Mouse (Mus musculus) kidney, postnatal 0 days (tissue): ENCODE data around the gene Prr7. TPM values are rescaled to one million over a fixed set of nuclear protein-coding genes. Genes with fewer than 3 reads are reported as not detected.
A peak's percentile ranks its signal among the peaks of the same experiment; 100 is the strongest.

Source experiments
- ATAC-seq: fragments of 200-750 bp; cut with Nextera tagmentation; replicated peaks from 2 replicates; pipeline ENCODE4 v1.8.0; 2017; ENCODE audit warnings: low read depth, moderate number of reproducible peaks, moderate TSS enrichment, moderate library complexity; ENCODE audit not compliant: low FRiP score
- DNase-seq: peaks from one replicate; pipeline ENCODE4 v3.0.0-alpha.2; 2016; ENCODE audit warnings: low spot score
- H3K27ac ChIP-seq: fragments of 300-500 bp; sonication (generic); 2 replicates; pipeline ENCODE4 v1.5.1; 2014; ENCODE audit warnings: mild to moderate bottlenecking
- H3K27me3 ChIP-seq: fragments of 300-500 bp; sonication (generic); 2 replicates; pipeline ENCODE4 v1.6.1; 2014; ENCODE audit warnings: low read length, mixed read lengths; ENCODE audit not compliant: insufficient read depth
- H3K36me3 ChIP-seq: fragments of 300-500 bp; sonication (generic); 2 replicates; pipeline ENCODE4 v1.6.1; 2014; ENCODE audit warnings: low read length, mixed read lengths; ENCODE audit not compliant: insufficient read depth
- H3K4me1 ChIP-seq: fragments of 300-500 bp; sonication (generic); replicated peaks from 2 replicates; pipeline ENCODE4 v1.6.1; 2014; ENCODE audit warnings: antibody characterized with exemption, low read length, mixed read lengths; ENCODE audit not compliant: insufficient read depth
- H3K4me2 ChIP-seq: fragments of 300-500 bp; sonication (generic); 2 replicates; pipeline ENCODE4 v1.6.1; 2014; ENCODE audit warnings: mild to moderate bottlenecking, low read length, moderate library complexity, mixed read lengths
- H3K4me3 ChIP-seq: fragments of 300-500 bp; sonication (generic); replicated peaks from 2 replicates; pipeline ENCODE4 v1.5.1; 2014; ENCODE audit warnings: low read depth, low read length
- H3K9ac ChIP-seq: fragments of 300-500 bp; sonication (generic); 2 replicates; pipeline ENCODE4 v1.6.1; 2014; ENCODE audit warnings: low read depth, low read length
- H3K9me3 ChIP-seq: fragments of 300-500 bp; sonication (generic); replicated peaks from 2 replicates; pipeline ENCODE4 v1.6.1; 2016; ENCODE audit warnings: low read length, inconsistent platforms, mixed read lengths
- CTCF ChIP-seq: IDR thresholded peaks from 2 replicates; pipeline ENCODE4 v1.5.1; 2016; ENCODE audit warnings: antibody characterized with exemption, low read depth, mild to moderate bottlenecking, moderate library complexity
- WGBS: fragments of 180-500 bp; shearing (Covaris S2); extraction: QIAGEN DNeasy Blood & Tissue Kit; methylation state at CpG from one replicate; pipeline ENCODE4 v1.1.7; 2014; 5-methylcytosine and 5-hydroxymethylcytosine counted together
- polyA plus RNA-seq: library from polyadenylated mRNA; unstranded; fragments of >200 nt; fragmentation: Nextera tagmentation; extraction: Ambion mirVana; gene quantifications from 2 replicates; pipeline ENCODE4 v1.2.1, GENCODE M21; 2015

Prr7 gene
- polyA plus RNA-seq, 1 experiment from 2014 or later: 0.63 TPM

DNA sequence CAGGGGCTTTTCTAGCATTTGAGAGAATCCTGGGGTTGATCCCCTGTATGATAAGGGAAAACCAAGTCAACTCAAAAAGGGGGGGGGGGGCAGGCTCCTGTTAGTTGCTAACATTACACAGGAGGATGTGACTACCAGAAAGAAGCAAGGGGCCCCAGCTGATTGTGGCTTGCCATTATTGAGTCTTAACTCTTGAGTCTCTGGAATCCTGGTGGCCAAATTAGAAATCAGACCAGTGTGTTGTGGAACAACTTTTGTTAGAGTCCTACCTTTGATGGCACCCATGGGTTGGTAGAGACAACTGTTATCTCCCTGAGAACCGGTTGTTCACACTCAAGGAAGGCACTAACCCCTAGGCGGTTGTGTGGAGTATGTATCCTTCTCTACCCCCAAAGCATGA lies 1.1 kb upstream of the Prr7 start:
- no peak overlapping the region for H3K27ac ChIP-seq

DNA sequence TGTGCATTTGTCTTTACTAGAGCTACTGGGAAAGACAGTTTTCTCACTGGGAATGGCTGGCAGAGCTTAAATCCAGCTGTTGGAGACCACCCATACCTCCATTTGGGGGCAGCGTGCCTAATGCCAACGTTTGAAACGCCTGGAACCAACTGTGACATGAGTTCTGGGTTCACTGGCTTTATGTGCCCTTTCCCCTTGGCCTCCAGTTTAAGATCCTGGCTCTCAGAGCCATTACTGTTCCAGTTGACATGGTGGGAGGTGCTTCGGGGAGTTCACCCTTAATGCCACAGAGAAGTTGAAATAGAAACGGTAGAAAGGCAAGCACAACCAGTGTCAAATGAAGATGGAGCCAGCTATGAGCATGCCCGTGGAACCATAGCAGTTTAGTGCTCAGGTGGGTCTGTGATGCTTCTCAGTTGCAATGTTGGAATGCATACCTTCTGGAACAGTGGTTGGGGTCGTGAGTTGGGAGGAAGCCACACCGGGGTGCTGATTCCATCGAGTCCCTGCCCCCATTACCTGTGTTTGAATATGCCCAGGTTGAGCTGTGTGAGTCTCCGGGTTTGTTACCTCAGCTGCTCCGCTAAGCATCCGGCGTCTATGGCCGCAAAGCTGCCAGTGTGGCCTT lies 554 bp upstream of the Prr7 start:
- Histone ChIP-seq H3K9me3 (no peaks in the 10 kb centered on the region), H3K4me1 (peaks cover 12% of the 10 kb centered on the region; the same call in 1 of the 2 replicates), H3K27me3 (no peaks in the 10 kb centered on the region), H3K36me3 (peaks cover 22% of the 10 kb centered on the region), H3K9ac (peak overlapping the region; percentile 70), H3K4me3 (peak overlapping the region; percentile 59), H3K4me2 (peak overlapping the region; percentile 98), H3K27ac (no peak overlapping the region)
- whole genome bisulfite sequencing: 9% methylated on average over 14 of the region's 14 CpGs
- no peak for DNase-seq
- ATAC-seq: peak; percentile 1; the same call in 1 of the 2 replicates
- TF ChIP-seq CTCF: no peak

More for the DNA sequence above, 1.1 kb upstream of the Prr7 start:
- peaks cover 12% of the 10 kb centered on the region; the same call in 1 of the 2 replicates for H3K4me1 ChIP-seq
- no peak for TF ChIP-seq CTCF
- no peak for DNase-seq
- no peak for ATAC-seq
- no peak overlapping the region for H3K4me3 ChIP-seq
- H3K27me3 ChIP-seq: no peaks in the 10 kb centered on the region
- no peak overlapping the region for H3K4me2 ChIP-seq
- no peaks in the 10 kb centered on the region for H3K9me3 ChIP-seq
- H3K9ac ChIP-seq: no peak overlapping the region
- WGBS: 45% methylated on average over 2 of the region's 2 CpGs
- H3K36me3 ChIP-seq: peaks cover 26% of the 10 kb centered on the region

DNA sequence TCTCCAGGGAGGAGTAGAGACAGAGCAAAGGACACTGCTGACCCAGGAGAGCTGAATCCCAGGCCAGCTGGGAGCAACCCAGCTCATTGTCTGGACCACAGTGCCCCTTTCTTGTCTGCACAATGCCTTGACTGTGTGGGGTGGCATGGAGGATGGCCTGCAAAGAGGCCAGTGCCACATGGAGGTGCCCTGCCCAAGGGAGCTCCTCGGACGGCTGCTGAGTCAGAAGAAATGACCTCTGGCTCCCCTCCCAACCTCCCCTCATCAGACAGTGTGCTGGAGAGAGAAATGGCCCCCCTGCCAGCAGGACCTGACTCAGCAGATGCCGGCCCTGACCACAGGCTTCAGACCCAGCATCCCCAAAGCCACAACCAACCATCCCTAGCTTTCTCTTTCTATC lies 1.1 kb downstream of the Prr7 start:
- 24% methylated on average over 3 of the region's 3 CpGs for WGBS
- H3K4me3 ChIP-seq: no peak overlapping the region
- H3K9me3 ChIP-seq: no peaks in the 10 kb centered on the region
- ATAC-seq (no peak), DNase-seq (no peak)
- peaks cover 12% of the 10 kb centered on the region; the same call in 1 of the 2 replicates for H3K4me1 ChIP-seq
- no peak overlapping the region for H3K27ac ChIP-seq
- no peak for TF ChIP-seq CTCF
- H3K4me2 ChIP-seq: 0 out of 2 replicates have a peak overlapping the region, but pooled peaks have one; percentile 98
- H3K36me3 ChIP-seq: 0 out of 2 replicates have a peak, but pooled peaks cover 5% of the 10 kb centered on the region
- no peaks in the 10 kb centered on the region for H3K27me3 ChIP-seq
- no peak overlapping the region for H3K9ac ChIP-seq

DNA sequence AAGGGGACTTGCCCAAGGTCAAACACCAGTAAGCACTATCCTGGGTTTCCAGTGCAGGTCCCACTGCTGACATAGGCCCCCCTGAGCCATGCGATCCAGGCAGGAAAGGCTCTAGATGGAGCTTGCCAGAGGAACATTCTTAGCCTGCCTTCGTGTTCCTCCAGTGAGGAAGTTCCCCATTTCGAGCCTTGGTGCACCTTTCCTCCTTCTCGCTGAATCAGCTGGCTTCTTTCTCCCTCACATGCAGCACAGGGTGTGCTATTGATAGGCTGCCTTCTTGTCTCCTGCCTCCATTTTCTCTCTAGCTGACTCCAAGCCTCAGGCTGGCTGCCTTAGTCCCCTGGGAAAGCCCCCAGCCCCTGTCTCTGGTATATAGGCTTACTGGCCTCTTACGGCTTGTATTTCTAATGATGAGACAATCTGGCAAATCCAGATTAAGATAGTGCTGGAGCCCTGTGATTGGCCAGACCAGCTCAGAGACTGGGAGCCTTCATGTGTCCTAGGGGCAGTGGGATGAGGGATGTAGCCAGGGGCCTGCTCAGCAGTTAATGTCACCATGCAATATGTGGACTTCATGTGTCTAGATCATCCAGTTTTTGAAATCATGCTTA lies 1.9 kb downstream of the Prr7 start:
- no peak for TF ChIP-seq CTCF
- WGBS: 81% methylated on average over 5 of the region's 5 CpGs
- Histone ChIP-seq H3K4me1 (peaks cover 14% of the 10 kb centered on the region), H3K27ac (no peak overlapping the region), H3K36me3 (0 out of 2 replicates have a peak, but pooled peaks cover 1% of the 10 kb centered on the region), H3K4me3 (no peak overlapping the region), H3K27me3 (no peaks in the 10 kb centered on the region), H3K9ac (no peak overlapping the region), H3K9me3 (no peaks in the 10 kb centered on the region), H3K4me2 (no peak overlapping the region)
- no peak for DNase-seq
- no peak for ATAC-seq

DNA sequence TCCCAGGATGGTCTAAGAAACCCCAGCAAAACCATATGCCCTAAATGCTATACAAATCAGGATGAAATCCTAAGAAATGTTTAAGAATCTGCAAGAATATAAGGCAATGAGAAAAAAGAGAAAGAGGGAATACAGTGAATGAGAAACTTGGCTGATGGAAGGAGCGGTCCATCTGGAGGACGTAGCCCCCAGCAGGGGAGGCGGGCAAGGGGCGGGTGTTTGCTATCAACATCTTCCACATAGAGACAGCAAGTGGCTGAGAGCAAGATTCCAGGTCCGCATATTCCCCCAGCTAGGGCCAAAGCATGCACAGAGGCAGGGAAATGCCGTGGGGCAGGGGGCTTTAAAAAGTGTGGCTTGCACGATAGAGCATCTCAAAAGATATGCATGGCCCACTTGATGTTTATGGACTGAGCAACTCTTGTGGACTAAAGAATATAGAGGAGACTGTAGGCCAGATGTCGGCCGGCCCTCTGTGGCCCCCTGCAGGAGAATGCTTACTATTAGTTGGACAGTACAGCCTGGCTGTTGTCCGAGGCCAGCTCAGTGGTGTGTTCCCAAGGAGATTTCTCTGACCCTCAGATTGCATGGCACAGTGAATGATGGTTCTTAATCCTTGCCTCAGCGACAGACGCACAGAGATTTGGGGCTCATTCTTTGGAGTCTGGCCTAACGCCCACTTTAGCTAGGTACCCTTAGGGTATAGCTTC lies 4.9 kb downstream of the Prr7 start:
- H3K27ac ChIP-seq: no peak overlapping the region
- H3K4me3 ChIP-seq: no peak overlapping the region
- 47% methylated on average over 13 of the region's 13 CpGs for WGBS
- no peak overlapping the region for H3K9ac ChIP-seq
- no peaks in the 10 kb centered on the region for H3K27me3 ChIP-seq
- peak; percentile 69 for TF ChIP-seq CTCF
- H3K4me2 ChIP-seq: no peak overlapping the region
- peaks cover 12% of the 10 kb centered on the region; the same call in 1 of the 2 replicates for H3K4me1 ChIP-seq
- ATAC-seq (no peak), DNase-seq (peak; percentile 83)
- no peaks in the 10 kb centered on the region for H3K36me3 ChIP-seq
- no peaks in the 10 kb centered on the region for H3K9me3 ChIP-seq

DNA sequence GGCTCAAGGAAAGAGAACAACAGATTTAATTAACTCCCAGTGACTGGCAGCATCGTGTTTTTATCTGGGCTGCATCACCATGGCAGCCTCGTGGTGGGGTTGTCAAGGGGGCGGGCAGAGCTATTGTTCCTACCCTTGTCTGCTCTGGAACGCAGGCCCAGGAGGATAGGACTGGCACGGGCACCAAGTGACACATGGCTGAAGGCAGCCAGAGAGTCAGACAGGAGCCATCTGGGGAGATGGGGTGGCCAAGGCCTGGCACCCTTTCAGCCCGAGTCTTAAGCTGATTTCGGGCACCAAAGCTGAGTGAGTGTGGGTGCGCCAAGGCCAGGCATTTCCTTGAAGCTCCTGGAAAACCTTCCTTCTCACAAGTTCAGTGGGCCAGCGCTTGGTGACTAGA lies 6.3 kb downstream of the Prr7 start:
- Histone ChIP-seq H3K4me1 (peaks cover 6% of the 10 kb centered on the region; the same call in 1 of the 2 replicates), H3K4me3 (no peak overlapping the region), H3K36me3 (0 out of 2 replicates have a peak, but pooled peaks cover 7% of the 10 kb centered on the region), H3K4me2 (no peak overlapping the region), H3K9ac (no peak overlapping the region), H3K27ac (no peak overlapping the region), H3K27me3 (no peaks in the 10 kb centered on the region), H3K9me3 (no peaks in the 10 kb centered on the region)
- ATAC-seq: no peak
- 74% methylated on average over 9 of the region's 9 CpGs for WGBS
- no peak for TF ChIP-seq CTCF
- DNase-seq: no peak
